Mouse (Mus musculus): ENCODE measurements around the gene Zfp953. TPM values are rescaled to one million over a fixed set of nuclear protein-coding genes. Genes with fewer than 3 reads are reported as not detected.
"Not testable (repeated sequence)": the region's sequence is repeated elsewhere in the genome, so short reads cannot be mapped to it uniquely, and the experiment has no call there.

Zfp953 gene
- 0.95 and 1.1 TPM in 2 replicates for polyA plus RNA-seq (2014; fragmentation: Nextera tagmentation; extraction: Ambion mirVana)

GRCm38 (mm10) chr13:67360131-67360744, at the start of gene Zfp953, which contains the start of gene Gm28044:
Gene Zfp953 (minus strand): TSS chr13:67360605.
Gene Gm28044 (minus strand): TSS chr13:67360536.
- Histone ChIP-seq H3K9ac (ENCODE audit: low read length) (peak within 1 kb of the TSS; percentile 68), H3K4me1 (replicated peaks; ENCODE audit: control insufficient read depth, insufficient read depth, low read length) (peaks cover 2% of the 10 kb centered on the region; the same call in 1 of the 2 replicates), H3K27ac (ENCODE audit: low read depth, low read length) (no peak within 1 kb of the TSS), H3K36me3 (ENCODE audit: control insufficient read depth, insufficient read depth, low read length) (no peaks in the 10 kb centered on the region), H3K9me3 (ENCODE audit: control insufficient read depth, low read length) (no peaks in the 10 kb centered on the region), H3K4me3 (ENCODE audit: low read depth, low read length) (peak within 1 kb of the TSS; percentile 56), H3K27me3 (ENCODE audit: control insufficient read depth, insufficient read depth, low read length) (no peaks in the 10 kb centered on the region), H3K4me2 (ENCODE audit: low read depth, low read length, severe bottlenecking) (peak within 1 kb of the TSS; percentile 56)
- 2% methylated on average over 15 of the region's 15 CpGs for whole genome bisulfite sequencing
- ATAC-seq (replicated peaks; ENCODE audit: low FRiP score): peak; percentile 92
- peak; percentile 86 for DNase-seq (ENCODE audit: low spot score)

GRCm38 (mm10) chr13:67399183-67399903, 38.9 kb upstream of the Zfp953 start, which contains the start of gene Zfp429:
Gene Zfp429 (minus strand): TSS chr13:67399819.
- H3K9ac ChIP-seq (ENCODE audit: low read length): peak within 1 kb of the TSS; percentile 55

GRCm38 (mm10) chr13:67376255-67376654, 15.8 kb upstream of the Zfp953 start:
- H3K4me2 ChIP-seq (ENCODE audit: low read depth, low read length, severe bottlenecking); H3K4me1 ChIP-seq (replicated peaks; ENCODE audit: control insufficient read depth, insufficient read depth, low read length); H3K27me3 ChIP-seq (ENCODE audit: control insufficient read depth, insufficient read depth, low read length); DNase-seq (ENCODE audit: low spot score); ATAC-seq (replicated peaks; ENCODE audit: low FRiP score); H3K9me3 ChIP-seq (ENCODE audit: control insufficient read depth, low read length); H3K36me3 ChIP-seq (ENCODE audit: control insufficient read depth, insufficient read depth, low read length); H3K9ac ChIP-seq (ENCODE audit: low read length); H3K27ac ChIP-seq (ENCODE audit: low read depth, low read length); H3K4me3 ChIP-seq (ENCODE audit: low read depth, low read length): not testable (repeated sequence)
- WGBS: 52% methylated on average over 3 of the region's 3 CpGs

More at GRCm38 (mm10) chr13:67399183-67399903, 38.9 kb upstream of the Zfp953 start, which contains the start of gene Zfp429:
- H3K4me1 ChIP-seq (replicated peaks; ENCODE audit: control insufficient read depth, insufficient read depth, low read length); H3K36me3 ChIP-seq (ENCODE audit: control insufficient read depth, insufficient read depth, low read length); H3K27ac ChIP-seq (ENCODE audit: low read depth, low read length); H3K27me3 ChIP-seq (ENCODE audit: control insufficient read depth, insufficient read depth, low read length); H3K9me3 ChIP-seq (ENCODE audit: control insufficient read depth, low read length): not testable (repeated sequence)
- Histone ChIP-seq H3K4me2 (ENCODE audit: low read depth, low read length, severe bottlenecking) (peak within 1 kb of the TSS; percentile 59), H3K4me3 (ENCODE audit: low read depth, low read length) (peak within 1 kb of the TSS; percentile 54)
- 4% methylated on average over 14 of the region's 16 CpGs for WGBS
- ATAC-seq (replicated peaks; ENCODE audit: low FRiP score): peak; percentile 97
- peak; percentile 78 for DNase-seq (ENCODE audit: low spot score)

GRCm38 (mm10) chr13:67375050-67375911, 14.9 kb upstream of the Zfp953 start, which contains the start of the genes Gm28041 and Zfp456:
Gene Gm28041 (minus strand): TSS chr13:67375733.
Gene Zfp456 (minus strand): TSS chr13:67375810.
- H3K9me3 ChIP-seq (ENCODE audit: control insufficient read depth, low read length); H3K36me3 ChIP-seq (ENCODE audit: control insufficient read depth, insufficient read depth, low read length); H3K27ac ChIP-seq (ENCODE audit: low read depth, low read length); H3K4me1 ChIP-seq (replicated peaks; ENCODE audit: control insufficient read depth, insufficient read depth, low read length); H3K27me3 ChIP-seq (ENCODE audit: control insufficient read depth, insufficient read depth, low read length): not testable (repeated sequence)
- ATAC-seq (replicated peaks; ENCODE audit: low FRiP score) (peak; percentile 93), DNase-seq (ENCODE audit: low spot score) (peak; percentile 64)
- 20% methylated on average over 13 of the region's 15 CpGs for WGBS
- H3K9ac ChIP-seq (ENCODE audit: low read length): 0 out of 2 replicates have a peak within 1 kb of the TSS, but pooled peaks have one; percentile 20
- peak within 1 kb of the TSS; percentile 29 for H3K4me3 ChIP-seq (ENCODE audit: low read depth, low read length)
- H3K4me2 ChIP-seq (ENCODE audit: low read depth, low read length, severe bottlenecking): peak within 1 kb of the TSS; percentile 49

- Histone ChIP-seq H3K36me3 (ENCODE audit: control insufficient read depth, insufficient read depth, low read length) (no peaks in the 10 kb centered on the region), H3K4me3 (ENCODE audit: low read depth, low read length) (no peak overlapping the region), H3K4me2 (ENCODE audit: low read depth, low read length, severe bottlenecking) (no peak overlapping the region), H3K9me3 (ENCODE audit: control insufficient read depth, low read length) (no peaks in the 10 kb centered on the region), H3K27ac (ENCODE audit: low read depth, low read length) (no peak overlapping the region), H3K9ac (ENCODE audit: low read length) (no peak overlapping the region), H3K4me1 (replicated peaks; ENCODE audit: control insufficient read depth, insufficient read depth, low read length) (no peaks in the 10 kb centered on the region), H3K27me3 (ENCODE audit: control insufficient read depth, insufficient read depth, low read length) (no peaks in the 10 kb centered on the region)
- DNase-seq (ENCODE audit: low spot score): no peak
- ATAC-seq (replicated peaks; ENCODE audit: low FRiP score): no peak
Observed at GRCm38 (mm10) chr13:67351854-67352253, 8.6 kb downstream of the Zfp953 start.

DNA sequence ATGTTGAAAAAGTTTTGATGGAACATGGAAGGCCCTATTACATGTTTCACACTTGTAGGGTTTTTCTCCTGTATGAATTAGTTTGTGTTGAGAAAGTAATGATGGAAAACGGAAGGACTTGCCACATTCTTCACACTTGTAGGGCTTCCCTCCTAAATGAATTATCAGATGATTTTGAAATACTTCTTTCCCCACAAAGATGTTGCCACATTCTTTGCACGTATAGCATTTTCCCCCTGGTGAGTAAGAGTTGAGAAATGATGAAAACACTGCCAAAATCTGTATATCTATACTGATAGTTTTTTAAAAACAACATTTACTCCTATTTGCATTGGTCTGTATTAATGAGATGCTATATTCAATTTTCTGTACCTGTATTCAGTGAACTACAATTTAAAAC, 17.0 kb downstream of the Zfp953 start:
- Histone ChIP-seq H3K9ac (ENCODE audit: low read length) (no peak overlapping the region), H3K4me1 (replicated peaks; ENCODE audit: control insufficient read depth, insufficient read depth, low read length) (no peaks in the 10 kb centered on the region), H3K4me3 (ENCODE audit: low read depth, low read length) (no peak overlapping the region), H3K36me3 (ENCODE audit: control insufficient read depth, insufficient read depth, low read length) (no peaks in the 10 kb centered on the region), H3K9me3 (ENCODE audit: control insufficient read depth, low read length) (no peaks in the 10 kb centered on the region), H3K27me3 (ENCODE audit: control insufficient read depth, insufficient read depth, low read length) (no peaks in the 10 kb centered on the region), H3K4me2 (ENCODE audit: low read depth, low read length, severe bottlenecking) (no peak overlapping the region), H3K27ac (ENCODE audit: low read depth, low read length) (no peak overlapping the region)
- ATAC-seq (replicated peaks; ENCODE audit: low FRiP score): no peak
- DNase-seq (ENCODE audit: low spot score): no peak
- 93% methylated on average over 2 of the region's 2 CpGs for WGBS

DNA sequence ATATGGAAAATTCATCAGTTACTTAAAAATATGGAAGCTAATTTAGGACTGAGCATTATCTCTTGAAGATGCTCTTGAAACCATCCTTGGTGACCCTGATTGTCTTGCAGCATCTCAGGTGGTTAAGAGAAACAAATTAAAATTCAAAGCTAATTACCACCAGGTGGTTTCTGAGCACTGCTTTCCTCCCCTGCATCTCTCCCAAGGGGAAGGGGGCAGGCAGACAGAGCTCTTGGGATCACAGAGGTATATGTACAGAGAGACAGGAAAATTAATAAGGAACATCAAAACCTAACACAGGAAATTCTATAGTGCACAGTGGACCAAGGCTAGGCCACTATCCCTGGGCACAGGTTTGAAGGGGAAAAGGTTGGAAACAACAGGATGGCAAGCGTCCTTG, 27.5 kb downstream of the Zfp953 start:
- H3K27me3 ChIP-seq (ENCODE audit: control insufficient read depth, insufficient read depth, low read length): no peaks in the 10 kb centered on the region
- no peaks in the 10 kb centered on the region for H3K9me3 ChIP-seq (ENCODE audit: control insufficient read depth, low read length)
- H3K4me1 ChIP-seq (replicated peaks; ENCODE audit: control insufficient read depth, insufficient read depth, low read length): no peaks in the 10 kb centered on the region
- peak overlapping the region; percentile 52 for H3K4me2 ChIP-seq (ENCODE audit: low read depth, low read length, severe bottlenecking)
- peak overlapping the region; percentile 60 for H3K9ac ChIP-seq (ENCODE audit: low read length)
- peak; percentile 43 for ATAC-seq (replicated peaks; ENCODE audit: low FRiP score)
- no peaks in the 10 kb centered on the region for H3K36me3 ChIP-seq (ENCODE audit: control insufficient read depth, insufficient read depth, low read length)
- DNase-seq (ENCODE audit: low spot score): no peak
- peak overlapping the region; percentile 47 for H3K4me3 ChIP-seq (ENCODE audit: low read depth, low read length)
- 68% methylated on average over 1 of the region's 1 CpGs for WGBS
- no peak overlapping the region for H3K27ac ChIP-seq (ENCODE audit: low read depth, low read length)

DNA sequence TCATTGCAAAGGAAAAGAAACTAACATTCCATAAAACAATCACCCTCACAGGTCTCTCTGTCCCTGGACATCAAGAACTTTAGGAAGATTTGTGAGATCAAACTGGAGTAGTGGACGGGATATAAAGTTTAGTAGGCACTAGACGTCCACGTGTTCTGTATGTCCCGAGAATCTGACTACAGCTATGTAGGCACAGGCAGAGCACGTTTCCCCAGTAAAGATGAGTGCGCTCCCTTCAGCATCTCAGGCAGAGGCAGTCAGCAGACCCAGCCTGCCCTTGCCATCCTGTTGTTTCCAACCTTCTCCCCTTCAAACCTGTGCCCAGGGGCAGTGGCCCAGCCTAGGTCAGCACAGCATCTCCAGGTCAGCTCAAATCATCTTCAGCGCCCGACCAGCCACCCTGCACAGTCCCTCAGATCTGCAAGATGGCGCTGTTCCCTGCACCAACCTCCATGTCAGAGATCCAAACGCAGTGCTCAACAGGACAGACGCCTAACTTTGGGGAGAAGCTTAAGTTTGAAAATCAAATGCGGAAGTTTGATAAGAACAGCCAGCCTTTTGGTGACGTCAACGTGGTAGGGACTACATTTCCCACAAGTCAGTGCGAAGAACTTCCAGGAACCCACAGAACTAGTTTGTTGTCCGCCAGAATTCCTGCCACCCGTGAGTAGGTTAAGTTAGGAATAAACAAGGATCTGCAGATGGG, 28.2 kb downstream of the Zfp953 start, which contains the start of gene Zfp595:
Gene Zfp595 (minus strand): TSS at position 552 of the 706 bp plus-strand sequence.
- Histone ChIP-seq H3K4me2 (ENCODE audit: low read depth, low read length, severe bottlenecking) (peak within 1 kb of the TSS; percentile 52), H3K4me1 (replicated peaks; ENCODE audit: control insufficient read depth, insufficient read depth, low read length) (no peaks in the 10 kb centered on the region), H3K36me3 (ENCODE audit: control insufficient read depth, insufficient read depth, low read length) (no peaks in the 10 kb centered on the region), H3K27me3 (ENCODE audit: control insufficient read depth, insufficient read depth, low read length) (no peaks in the 10 kb centered on the region), H3K27ac (ENCODE audit: low read depth, low read length) (no peak within 1 kb of the TSS), H3K9ac (ENCODE audit: low read length) (peak within 1 kb of the TSS; percentile 60), H3K4me3 (ENCODE audit: low read depth, low read length) (peak within 1 kb of the TSS; percentile 47), H3K9me3 (ENCODE audit: control insufficient read depth, low read length) (no peaks in the 10 kb centered on the region)
- ATAC-seq (replicated peaks; ENCODE audit: low FRiP score): peak; percentile 91
- 21% methylated on average over 17 of the region's 17 CpGs for WGBS
- DNase-seq (ENCODE audit: low spot score): peak; percentile 73

All from forebrain, embryonic 11.5 days (tissue).